Mouse (Mus musculus) layer of hippocampus, adult 9-10 months (tissue): Measurements from ENCODE around the gene 2810459M11Rik.

Experiments used
- DNase-seq: peaks from one replicate; pipeline ENCODE4 v3.0.0; 2022; ENCODE audit warnings: low spot score

The 2810459M11Rik gene

GRCm38 (mm10) chr1:86053198-86053921, 7.7 kb downstream of the 2810459M11Rik start:
- DNase-seq = peak; percentile 49

- DNase-seq = no peak
Measured at GRCm38 (mm10) chr1:86054943-86055342, 9.3 kb downstream of the 2810459M11Rik start.

DNA sequence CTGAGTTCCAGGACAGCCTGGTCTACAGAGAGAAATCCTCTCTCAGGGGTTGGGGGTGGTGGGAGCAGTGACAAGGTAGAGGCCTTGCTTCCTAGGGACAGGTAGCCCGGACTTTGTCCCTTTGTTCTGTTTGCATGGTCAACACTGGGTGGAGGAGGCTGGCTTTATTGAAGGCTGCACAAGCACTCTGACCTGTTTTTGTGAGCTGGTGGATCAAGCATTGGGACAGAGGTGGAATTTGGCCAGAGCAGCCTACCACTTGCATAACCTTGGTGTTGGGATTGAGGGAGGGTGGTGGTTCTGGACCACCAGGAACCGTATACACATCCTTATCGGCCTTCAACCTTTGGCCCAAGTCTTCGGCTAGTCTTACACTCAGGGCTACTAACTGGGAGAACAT, 10.6 kb downstream of the 2810459M11Rik start:
- DNase-seq = no peak

- DNase-seq = peak; percentile 89
Measured at GRCm38 (mm10) chr1:86058856-86059769, 13.4 kb downstream of the 2810459M11Rik start.

- no peak for DNase-seq
Measured at GRCm38 (mm10) chr1:86062523-86062922, 16.9 kb downstream of the 2810459M11Rik start.

DNA sequence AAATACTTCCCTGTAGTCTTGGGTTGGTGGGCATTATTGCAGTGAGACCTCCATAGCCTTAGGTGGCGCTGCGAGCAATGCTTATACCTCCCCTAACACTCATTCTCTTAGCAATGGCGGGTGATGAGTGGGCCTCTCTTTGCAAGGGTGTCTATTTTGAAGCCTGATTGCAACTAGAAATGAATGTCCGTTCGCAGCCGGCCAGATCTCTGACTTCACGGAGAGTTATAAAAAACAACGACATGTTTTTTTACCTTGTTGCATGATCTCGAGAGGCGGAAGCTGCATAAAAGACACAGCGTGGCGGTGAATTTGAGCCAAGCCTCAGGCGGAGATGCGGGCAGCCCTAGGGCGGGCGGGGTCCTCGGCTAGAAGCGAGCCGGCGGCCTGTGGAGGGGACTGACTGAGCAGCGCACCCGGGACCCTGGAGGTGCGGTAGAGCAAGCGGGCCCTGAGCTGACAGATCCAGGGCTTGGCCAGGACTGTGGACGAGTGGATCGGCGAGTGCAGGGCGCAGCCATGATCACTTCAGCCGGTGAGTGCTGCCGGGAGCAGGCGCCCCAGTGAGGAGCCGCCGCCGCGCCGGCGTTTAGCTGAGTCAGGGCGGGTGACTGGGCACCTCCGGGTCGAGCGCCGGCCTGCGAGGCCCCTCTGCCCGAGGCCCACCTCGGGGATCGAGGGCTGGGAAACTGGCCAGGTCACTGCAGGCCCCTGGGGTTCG, 18.8 kb downstream of the 2810459M11Rik start, which contains the start of gene Psmd1:
TSS of gene Psmd1 (plus strand) at position 117 of the 721 bp plus-strand sequence.
- DNase-seq = peak; percentile 74

DNA sequence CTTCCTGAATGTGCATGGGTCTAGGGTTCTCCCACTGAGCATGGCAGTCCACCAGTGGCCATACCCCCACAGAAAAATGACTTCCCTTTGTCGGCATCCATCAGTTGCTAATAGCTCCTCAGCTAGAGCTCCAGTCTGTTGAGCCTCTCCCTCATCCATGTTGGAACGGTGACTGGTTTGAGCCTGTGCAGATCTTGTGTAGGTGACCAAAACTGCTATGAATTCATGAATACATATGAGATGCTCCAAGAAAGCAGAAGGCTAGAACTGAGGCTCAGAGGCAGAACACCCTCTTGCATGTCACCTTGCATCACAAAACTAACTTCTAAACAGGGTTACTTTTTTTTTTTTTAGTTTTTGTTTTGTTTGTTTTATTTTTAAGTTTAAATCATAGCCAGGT, 30.9 kb downstream of the 2810459M11Rik start:
- DNase-seq = no peak

- no peak for DNase-seq
Measured at GRCm38 (mm10) chr1:86094413-86094812, 48.8 kb downstream of the 2810459M11Rik start.

GRCm38 (mm10) chr1:86105054-86105453, 59.4 kb downstream of the 2810459M11Rik start:
- no peak for DNase-seq
